Mouse (Mus musculus) adipocyte (in vitro differentiated cells): ENCODE measurements around the gene Gzmc.
"Not testable (repeated sequence)": the region's sequence is repeated elsewhere in the genome, so short reads cannot be mapped to it uniquely, and the experiment has no call there.

ENCODE experiments used
- DNase-seq: peaks from one replicate; pipeline ENCODE4 v3.0.0-alpha.2; 2016; ENCODE audit warnings: low spot score

Gene Gzmc

DNA sequence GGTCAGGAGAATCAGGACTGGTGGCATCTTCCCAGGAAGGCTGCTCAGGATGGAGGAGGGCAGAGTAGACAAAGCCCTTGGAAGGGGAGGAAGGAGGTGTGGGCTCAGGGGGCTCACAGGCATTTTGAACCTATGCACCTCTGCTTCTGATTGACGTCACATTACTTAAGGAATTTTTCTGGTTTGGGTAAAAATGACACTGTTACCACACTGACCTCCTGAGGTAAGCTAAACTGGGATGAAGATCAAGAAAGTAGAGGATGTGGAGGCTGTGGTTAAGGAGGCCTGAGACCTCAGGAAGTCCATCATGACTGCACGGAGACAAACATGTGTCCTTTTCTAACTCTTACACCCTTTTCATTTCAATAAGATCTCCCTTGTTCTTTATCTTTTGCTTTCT is at the start of gene Gzmc:
Gene Gzmc (minus strand): TSS at position 101 of the 400 bp plus-strand sequence.
- no peak for DNase-seq

DNA sequence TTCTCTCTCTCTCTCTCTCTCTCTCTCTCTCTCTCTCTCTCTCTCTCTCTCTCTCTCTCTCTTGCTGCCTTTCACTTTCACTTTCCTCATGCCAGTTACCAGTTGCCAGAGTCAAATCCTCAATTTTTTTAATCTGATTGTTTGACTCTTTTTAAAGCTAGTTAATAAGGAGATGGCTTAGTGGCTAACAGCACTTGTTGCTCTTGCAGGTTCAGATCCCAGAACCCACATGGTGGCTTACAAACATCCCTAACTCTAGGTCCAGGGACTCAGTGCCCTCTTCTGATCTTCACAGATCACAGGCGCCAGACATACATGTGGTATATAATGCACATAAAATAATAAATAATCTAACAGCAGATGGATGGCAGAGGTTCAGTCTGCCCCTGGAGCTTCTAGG is 49.4 kb upstream of the Gzmc start:
- DNase-seq = no peak

DNA sequence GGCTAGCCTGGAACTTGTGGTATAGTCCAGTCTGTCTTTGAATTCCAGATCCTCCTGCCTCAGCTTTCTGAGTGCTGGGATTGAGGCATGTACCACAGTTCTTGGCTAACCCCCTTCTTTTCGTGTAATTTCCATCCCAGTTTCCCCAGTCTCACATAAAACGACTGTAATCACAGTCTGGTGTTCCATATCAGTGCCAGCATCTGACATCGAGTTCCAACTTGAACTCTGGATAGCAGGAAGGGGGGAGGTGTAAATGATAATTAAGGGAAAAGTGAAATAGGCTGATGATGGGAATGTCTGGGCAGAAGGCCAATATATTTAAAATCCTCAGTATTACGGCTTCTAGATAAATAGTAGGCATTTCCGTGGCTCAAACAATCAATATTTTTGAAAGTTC is 46.6 kb upstream of the Gzmc start:
- no peak for DNase-seq

DNA sequence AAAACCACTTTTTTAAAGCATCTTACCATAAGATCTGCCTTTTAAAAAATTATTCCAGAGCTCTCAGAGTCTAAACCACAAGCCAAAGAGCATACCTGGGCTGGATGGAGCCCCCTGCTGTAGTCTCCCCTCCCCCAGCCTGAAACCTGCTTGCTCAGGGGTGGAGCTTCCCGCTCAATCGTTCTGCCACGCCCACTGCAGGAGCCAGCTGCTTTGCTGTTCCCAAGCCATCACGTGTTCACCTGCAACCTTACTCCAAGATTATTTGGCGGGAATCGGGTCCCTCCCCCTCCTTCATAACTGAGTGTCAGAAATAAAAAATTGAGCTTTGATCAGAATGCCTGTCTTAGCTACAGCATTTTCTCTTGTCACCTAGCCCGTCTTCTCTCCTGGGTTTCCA is 44.2 kb upstream of the Gzmc start:
- DNase-seq = not testable (repeated sequence)

DNA sequence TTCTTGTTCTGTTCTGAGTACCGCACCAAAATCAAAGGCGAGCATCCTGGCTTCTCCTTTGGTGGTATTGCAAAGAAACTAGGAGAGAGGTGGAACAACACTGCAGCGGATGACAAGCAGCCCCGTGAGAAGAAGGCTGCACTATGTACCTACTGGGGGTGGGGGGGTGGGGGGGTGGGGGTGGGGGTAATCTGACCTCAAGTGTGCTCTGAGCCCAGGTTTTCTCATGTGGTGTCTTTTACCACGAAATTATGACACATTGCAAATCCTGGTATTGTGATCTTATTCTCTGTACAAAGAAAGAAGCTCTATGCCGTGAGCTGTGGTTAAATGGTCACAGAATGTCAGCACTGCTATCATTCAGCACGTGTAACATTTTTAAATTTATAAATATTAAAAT is 41.6 kb upstream of the Gzmc start:
- DNase-seq = not testable (repeated sequence)

DNA sequence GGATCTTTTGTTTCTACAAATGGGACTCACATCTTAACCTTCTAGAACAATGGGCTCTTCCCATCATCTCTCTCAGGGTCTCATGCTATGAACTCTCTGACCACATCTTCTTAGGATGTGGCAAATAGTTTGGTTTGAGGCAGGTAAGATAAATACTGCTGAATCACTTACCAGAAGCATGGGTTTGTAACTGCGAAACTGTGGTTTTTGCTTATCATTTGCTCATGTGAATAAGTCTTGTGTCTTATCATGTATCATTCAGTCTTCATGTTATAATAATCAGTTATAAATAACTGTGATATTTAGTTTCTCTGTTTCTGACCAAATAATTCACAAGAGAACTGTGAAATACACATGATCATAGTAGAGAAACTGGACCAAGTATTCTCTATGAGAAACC is 31.7 kb upstream of the Gzmc start:
- DNase-seq = no peak

DNA sequence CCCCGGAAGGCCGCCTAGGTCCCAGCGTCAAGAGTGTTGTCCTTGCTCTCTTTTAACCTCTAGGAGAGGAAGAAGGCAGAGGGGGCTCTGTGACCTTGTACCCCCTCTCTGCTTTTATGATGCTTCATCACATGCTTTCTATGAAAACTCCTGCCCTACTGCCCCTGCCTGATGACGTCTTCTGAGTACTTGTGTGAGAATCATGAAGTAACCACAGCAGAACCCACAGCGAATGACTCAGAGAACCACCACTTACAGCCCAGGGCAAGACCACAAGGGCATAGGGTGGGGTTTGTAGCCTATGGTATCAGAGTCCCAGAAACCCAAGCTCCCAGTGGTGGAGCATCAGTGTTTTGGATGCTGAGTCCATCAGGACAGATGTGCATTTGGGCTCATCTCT is 27.7 kb upstream of the Gzmc start, which contains the start of gene Gzmb:
Gene Gzmb (minus strand): TSS at position 108 of the 400 bp plus-strand sequence.
- no peak for DNase-seq

DNA sequence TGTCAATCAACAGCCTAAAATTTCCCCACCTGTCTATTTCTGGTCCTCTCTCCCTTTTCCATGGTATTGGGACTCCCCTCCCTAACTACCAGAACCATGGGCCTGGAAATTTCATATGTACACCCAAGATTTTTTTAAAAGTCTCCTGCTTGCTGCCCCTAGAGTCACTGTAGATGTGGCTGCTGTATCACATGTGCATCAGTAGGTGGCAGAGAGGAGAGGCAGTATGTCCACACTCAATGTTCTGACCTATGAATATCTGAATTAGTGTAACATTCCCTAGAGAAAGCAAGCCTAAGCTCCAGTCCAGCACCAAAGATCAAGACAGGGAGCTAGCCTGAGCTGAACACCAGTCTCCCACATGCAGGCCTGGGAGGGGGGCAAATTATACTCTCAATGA is 6.0 kb upstream of the Gzmc start:
- no peak for DNase-seq

DNA sequence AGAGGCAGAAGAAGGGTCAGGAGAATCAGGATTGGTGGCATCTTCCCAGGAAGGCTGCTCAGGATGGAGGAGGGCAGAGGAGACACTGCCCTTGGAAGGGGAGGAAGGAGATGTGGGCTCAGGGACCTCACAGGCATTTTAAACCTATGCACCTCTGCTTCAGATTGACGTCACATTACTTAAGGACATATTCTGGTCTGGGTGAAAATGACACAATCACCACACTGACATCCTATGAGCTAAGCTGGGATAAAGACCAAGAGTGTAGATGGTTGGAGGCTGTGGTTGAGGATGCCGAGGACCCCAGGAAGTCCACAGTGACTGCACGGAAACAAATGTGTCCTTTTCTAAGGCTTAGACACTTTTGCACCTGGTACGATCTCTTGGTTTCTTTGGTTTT is 23.1 kb downstream of the Gzmc start, which contains the start of gene Gzmf:
Gene Gzmf (minus strand): TSS at position 101 of the 400 bp plus-strand sequence.
- no peak for DNase-seq

DNA sequence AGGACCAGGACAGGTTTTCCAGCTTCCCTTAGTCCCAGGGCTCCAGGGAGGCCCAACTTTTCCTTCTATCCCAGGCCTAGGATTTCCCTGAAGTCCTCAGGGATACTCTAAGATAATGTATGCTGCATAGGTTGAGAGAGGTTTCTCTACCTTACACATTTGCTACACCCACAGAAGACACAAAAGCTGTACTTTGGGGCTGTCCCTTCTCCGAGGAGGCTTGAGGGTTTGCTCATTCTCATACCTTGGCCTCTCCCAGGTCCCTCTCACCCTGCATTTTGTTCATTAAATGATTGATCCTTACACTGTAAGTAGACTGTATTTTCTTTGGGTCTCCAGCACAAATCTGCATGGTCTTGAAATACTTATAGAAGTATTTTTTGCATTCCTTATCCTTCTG is 28.8 kb downstream of the Gzmc start:
- no peak for DNase-seq

DNA sequence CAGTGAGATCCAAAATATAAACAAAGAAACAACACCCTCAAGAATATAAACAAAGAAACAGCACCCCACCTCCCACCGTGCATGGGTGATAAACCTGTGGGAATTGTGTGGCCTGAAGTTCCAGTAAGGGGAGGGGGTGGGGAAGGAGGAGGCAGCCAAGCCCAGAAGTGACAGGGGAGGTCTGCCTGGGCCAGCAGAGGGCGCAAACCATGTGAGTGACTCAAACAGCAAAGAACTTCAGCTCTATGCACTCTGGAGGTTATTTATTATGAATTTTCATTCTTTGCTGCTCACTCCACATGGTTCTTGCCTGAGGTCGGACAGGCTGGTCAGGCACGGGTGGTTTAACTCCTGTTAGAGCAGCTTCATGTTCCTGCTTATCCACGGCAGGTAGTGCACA is 29.4 kb downstream of the Gzmc start:
- peak; percentile 24 for DNase-seq

DNA sequence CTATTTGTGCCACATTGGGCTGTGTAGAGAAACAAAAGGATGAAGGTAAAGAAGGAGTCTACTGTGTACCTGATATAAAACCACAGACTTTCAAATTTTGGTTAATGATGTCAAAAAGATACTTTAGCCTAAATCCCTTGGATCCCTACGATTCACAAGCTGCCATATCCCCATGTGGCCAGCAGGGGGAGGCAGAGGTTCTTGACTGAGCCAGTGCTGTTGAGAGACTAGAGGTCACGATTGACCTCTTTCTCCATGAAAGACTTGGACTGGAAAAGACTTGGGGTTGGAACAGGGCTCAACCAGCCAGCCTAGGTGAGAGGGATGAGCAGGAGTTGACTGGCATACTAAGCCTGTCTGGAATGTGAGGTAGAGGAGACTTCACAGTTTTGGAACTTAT is 30.5 kb downstream of the Gzmc start:
- DNase-seq = peak; percentile 30

DNA sequence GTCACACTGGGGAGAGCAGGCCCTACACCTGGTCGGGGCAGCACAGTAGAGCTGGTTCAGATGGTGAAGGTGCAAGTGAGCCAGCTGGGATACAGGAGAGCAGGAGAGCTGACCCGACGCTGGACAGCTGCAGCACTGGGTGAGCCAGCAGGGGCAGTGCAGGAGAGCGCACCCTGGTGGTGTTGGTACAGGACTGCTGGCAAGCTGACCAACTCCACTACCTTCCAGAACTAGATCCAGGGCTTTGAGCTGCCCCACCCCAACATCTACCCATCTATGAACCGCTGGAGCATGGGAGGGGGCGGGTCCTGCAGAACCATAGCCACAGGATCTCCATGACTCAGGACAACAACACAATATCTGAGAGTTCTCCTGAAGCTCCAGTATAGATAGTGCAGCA is 47.5 kb downstream of the Gzmc start:
- no peak for DNase-seq

DNA sequence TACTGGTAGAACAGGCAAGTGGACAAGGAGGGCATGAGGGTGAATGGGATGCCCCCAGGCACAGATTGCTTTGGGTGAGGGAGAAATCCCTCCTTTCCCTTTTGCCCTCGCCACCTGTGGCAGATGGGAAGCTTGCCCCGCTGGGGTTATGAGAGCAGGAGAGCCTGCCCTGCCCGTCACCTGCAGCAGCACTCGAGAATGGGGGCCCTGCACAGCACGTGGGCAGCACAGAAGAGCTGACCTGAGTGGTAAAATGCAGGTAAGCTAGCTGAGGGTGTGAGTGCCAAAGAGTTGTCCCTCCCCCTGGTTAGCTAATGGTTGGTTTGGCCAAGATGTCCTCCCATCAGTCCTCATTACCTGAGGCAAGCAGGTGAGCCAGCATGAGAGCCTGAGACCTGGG is 47.9 kb downstream of the Gzmc start:
- DNase-seq = no peak
